Mouse (Mus musculus) adrenal gland (tissue): ENCODE measurements around the gene Hpn.

Source experiments
- intact Hi-C: fragments of 180-260 bp; cut with DNase I; formaldehyde crosslinking; loops from one replicate; pipeline ENCODE4 v1.15.1; 2025
- long read RNA-seq, 2 experiments: library from polyadenylated mRNA; unstranded; transcript quantifications; one replicate each; pipeline ENCODE4 v2.0.0; 2020; ENCODE audit warnings: borderline replicate concordance in 1 of 2; ENCODE audit not compliant: insufficient replicate concordance in 1 of 2

Hpn gene
- long read RNA-seq, experiment 1, result 0 reads
- long read RNA-seq, experiment 2, result 0 reads

GRCm38 (mm10) chr7:31115182-31115581, at the start of gene Hpn:
Gene Hpn, minus strand, starts transcription at chr7:31115290.
- intact Hi-C loops, result no loop called here

GRCm38 (mm10) chr7:31164748-31165147, 49.7 kb upstream of the Hpn start:
- intact Hi-C loops, result loop anchor here (5.0 kb wide), 1 partner anchor 62 kb away; no protein-coding TSS in a partner anchor

DNA sequence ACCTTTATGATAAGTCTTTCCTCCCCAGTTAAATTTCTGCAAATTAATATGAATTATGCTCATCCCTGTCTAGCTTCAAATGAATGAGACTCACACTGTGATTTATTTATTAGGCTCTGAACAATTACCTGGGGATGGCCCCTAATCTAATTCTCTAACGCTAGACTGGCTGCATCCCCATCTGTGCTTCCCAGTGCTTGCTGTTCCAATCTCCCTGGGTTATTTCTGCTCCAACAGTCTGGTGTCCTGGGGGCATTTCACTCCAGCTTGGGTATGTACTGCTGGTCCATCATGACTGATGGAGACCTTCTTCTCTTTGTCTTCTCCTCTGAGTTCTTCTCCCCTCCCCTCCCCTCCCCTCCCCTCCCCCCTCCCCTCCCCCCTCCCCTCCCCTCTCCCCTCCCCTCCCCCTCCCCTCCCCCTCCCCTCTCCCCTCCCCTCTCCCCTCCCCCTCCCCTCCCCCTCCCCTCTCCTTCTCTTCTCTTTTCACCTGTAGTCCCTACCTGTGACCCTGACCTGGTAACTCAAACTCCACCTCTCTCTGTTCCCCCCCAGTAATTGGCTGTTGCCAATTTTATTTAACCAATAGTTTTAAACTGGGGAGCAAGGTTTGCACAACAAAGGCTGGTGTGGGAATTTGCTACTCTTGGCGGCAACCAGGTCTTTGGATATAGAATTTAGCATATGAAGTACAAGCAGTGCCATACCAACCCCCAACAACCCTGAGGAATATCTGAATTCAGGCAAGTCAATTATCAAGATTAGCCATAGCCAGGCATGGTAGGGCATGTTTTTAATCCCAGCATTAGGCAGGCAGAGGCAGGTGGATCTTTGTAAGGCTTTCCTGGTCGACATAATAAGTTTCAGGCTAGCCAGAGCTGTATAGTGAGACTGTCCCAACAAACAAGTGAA, 48.8 kb upstream of the Hpn start:
- intact Hi-C loops, result loop anchor here (5.0 kb wide), 1 partner anchor 62 kb away; no protein-coding TSS in a partner anchor

GRCm38 (mm10) chr7:31162324-31162723, 47.2 kb upstream of the Hpn start:
- intact Hi-C loops, result loop anchor here (5.0 kb wide), 1 partner anchor 60 kb away; no protein-coding TSS in a partner anchor

DNA sequence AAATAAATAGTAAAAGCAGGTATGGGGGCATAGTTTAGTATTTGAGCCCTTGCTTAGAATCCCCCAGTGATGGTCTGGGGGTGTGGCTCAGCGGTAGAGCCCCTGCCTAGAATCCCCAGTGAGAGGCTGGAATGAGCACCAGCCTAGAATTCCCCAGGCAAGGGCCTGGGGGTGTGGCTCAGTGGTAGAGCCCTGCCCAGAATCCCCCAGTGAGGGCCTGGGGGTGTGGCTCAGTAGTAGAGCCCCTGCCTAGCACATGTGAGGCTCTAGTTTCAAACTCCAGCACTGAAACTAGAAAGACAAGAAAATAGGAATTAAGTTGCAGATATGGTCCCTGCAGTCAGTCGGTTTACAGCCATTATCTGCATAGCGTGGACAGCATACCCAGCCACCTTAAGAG, 46.7 kb upstream of the Hpn start:
- intact Hi-C loops, result loop anchor here (5.0 kb wide), 1 partner anchor 60 kb away; no protein-coding TSS in a partner anchor

DNA sequence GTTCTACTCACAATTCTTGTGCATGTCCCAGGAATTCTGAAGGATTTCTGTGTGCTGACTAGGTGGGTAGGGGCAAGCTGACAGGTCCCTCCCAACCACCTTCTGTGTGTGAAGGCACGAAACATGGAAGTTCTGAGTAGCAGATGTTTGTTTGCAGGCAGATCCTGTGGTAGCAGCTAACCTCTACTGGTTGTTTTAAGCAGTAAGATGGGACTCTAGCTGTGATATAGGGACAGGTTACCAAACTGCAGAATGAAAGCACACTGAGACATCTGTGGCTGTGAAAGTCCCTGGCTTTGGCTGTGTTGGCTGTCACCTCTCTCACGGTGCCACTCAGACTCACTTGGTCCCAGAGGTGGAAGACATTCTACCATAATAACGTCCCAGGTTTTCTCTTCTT, 46.2 kb upstream of the Hpn start:
- intact Hi-C loops, result loop anchor here (5.0 kb wide), 1 partner anchor 59 kb away; no protein-coding TSS in a partner anchor

DNA sequence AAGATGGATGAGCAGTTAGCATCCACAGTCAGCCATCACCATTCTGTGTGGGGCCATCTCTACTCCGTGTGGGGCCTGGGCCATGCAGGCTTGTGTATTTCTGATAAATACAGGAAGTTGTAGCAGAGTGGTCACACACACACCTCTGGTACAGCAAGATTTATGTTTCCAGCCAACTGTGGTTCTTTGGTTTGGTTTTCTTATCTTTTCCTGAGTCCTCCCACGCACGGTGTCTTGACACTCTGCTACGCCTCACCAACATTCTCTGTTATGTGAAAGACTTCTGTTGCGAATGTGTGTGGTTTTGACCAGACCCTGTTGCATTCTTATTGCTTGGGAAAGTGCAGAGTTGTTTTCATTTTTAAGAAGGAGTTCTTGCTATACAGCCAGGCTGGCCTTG, 45.7 kb upstream of the Hpn start:
- intact Hi-C loops, result loop anchor here (5.0 kb wide), 1 partner anchor 58 kb away; no protein-coding TSS in a partner anchor

DNA sequence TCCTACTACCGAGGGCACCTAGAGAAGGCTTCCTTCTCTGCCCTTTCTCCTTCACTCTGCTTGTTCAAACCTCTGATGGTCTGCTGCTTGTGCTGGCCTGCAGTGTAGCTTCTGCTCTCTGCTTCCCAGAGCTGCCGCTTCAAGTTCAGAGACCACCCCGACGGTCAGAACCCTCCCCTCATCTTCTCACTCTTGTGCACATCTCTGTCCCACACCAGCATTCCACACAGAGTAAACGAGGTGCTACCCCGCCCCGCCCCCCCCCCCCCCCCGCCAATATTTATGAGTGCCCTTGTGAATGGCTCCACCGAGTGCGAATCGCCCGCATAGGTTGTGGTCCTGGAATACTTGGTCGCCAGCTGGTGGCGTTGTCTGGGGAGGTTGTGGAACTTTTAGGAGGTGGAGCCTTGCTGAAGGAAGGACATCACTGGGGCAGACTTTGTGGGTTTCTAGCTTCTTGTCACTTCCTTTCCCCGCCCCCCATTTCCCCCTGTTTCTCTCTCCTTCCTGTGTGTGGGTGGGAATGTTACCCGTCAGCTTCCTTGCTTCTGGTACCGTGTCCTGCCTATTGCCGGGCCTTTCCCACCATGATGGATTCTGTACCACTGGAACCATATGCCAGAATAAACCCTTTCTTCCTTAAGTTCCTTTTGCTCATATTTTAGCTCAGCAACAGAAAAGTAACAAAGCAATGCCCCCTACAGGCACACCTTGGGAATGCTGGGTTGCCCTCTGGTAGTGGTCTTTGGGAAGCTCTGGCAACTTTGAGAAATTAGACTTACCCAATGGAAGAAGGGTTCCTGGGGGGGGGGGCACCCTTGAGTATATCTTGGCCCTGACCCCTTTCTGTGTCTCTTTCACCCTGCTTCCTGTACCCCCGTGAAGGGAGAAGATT, 41.2 kb upstream of the Hpn start:
- intact Hi-C loops, result no loop called here

DNA sequence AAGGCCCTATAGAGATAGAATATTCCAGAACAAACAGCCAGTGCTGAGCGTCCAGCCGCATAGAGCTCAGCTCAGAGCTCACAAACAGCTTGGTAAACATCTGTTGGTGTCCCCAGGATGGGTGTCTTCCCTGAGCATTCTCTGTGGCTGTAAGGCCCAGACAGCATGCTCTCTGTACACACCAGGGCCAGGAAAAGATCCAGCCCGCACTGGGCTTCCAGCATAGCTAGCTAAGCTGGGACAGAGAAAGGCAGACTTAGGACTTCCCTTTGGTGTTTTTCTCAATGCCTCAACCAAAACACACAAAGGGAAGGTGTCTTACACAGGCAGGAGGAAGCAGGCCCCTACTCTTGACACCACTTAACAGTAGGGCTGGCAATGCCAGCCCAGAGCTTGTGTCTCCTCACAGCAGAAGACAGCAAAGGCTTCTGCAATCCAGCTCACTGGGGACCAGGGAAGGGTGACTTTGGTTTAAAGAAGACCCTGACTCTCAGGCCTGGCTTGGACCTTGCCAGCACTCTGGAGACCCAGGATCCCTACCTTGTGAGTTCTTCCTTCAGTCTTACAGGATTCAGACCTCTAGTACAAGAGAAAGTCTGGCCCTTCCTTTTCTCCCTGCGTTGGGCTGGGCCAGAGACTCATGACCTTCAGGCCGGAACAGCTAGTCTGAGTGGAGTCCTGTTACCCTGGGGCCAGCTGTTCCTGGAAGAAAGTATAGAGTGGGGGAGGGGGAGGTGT, 40.4 kb upstream of the Hpn start, which contains the start of gene Gramd1a:
Gene Gramd1a (minus strand): TSS at position 601 of the 738 bp plus-strand sequence.
- intact Hi-C loops, result no loop called here

DNA sequence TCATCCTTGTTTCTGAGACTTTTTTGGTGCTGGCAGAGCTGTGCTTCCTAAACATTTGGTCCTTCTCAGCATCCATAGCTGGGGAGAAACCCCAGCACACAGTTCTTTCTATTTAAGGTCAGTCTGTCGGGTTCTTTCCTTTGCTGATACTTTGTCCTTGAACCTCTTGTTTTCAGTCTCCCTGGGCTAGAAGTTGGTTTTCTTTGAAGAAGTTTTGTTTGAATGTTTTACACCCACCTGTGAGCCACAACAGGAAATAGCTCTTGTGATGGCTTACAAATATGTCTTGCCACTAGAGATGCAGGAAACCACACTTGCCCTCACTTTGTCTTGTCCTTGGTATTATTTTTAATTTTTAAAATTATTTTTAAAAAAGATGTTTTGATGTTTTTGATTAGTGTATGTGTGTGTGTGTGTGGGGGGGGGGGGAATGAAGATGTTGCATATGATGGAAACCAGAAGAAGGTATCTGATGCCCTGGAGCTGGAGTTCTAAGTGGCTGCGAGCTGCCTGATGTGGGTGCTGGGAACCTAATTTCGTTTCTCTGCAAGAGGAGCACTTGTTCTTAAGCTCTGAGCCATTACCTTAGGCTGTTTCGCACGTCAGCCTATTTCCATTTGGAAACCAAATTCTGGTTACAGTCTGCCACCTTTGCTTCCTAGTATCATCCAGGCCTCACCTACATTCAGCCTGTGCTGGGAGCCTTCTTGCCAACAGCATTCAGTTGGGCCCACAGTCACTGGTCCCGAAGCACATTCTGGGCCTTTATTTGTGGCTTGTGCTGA, 38.6 kb upstream of the Hpn start:
- intact Hi-C loops, result no loop called here

DNA sequence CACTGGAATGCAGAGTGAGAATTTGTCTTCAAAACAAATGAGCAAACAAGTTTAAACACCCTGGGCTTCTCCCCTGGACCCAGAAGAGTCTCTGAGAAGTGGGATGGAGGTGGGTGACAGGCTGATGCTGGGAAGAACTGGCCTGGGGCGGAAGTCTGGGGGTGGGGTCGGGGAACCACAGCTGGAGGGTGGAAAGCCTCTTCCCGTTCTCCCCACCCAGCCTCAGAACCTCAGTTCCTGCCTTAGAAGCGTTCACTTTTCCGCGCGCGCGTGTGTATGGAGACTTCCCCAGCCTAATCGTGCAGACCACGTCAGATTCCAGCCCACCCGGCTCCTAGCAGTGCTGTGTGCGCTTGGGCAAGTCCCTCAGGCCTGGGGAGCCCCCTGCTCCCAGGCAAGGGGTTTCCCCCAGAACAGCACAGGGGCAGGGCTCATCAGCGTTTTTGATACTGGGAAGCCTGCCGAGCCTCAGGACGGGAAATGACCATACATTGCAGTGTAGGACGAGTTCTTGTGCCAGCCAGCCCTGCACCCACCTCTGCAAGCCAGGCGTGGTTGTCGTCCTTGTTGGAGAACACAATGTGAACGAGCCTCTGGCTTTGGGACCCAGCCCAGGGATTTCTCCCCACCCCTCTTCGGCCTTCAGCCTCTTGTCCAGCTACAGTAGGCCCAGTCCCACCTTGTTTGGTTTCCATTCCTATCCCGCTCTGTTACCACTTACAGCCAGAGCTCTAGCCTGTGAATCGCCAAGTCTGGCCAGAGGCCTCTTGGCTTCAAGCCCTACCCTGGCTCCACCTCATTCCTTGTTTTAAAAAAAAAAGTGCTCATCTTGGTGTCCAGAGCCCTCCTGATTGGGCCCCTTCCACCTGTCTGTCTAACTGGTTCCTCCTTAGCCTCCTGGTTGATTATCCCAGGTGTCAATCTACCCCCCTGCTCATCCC, 36.5 kb upstream of the Hpn start:
- intact Hi-C loops, result no loop called here

DNA sequence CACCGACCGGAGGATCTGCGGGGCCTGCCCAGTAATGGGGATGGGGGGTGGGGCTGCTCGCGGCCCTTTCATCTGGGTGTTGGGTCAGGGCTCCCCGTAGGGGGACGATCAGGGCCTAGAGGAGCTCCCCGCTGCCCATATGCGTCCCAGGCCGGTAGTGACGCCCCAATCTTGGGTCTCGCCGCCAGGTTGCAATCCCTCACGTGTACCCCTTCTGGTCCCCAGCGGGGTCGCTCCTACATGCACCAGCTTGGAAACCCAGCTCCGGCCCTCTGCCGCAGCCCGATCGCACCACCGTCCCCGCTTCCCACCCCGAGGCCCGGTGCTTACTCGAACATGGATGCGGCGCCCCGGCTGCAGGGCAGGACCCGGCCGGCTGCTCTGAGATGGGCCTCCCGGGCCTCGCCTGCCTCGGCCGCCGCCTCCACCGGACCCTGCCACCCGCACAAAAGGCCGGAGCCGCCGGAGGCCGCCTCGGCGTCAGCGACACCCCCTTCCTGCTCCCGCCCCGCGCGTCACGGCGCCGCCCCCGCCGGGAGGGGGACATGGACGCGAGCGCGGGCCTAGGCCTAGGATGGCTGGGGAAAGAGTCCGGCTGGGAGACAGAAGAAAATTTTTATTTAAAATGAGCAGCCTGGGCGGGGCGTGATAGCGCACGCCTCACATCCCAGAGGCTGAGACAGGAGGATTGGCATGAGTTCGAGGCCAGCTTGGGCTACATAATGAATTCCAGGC, 35.6 kb upstream of the Hpn start:
- intact Hi-C loops, result no loop called here

DNA sequence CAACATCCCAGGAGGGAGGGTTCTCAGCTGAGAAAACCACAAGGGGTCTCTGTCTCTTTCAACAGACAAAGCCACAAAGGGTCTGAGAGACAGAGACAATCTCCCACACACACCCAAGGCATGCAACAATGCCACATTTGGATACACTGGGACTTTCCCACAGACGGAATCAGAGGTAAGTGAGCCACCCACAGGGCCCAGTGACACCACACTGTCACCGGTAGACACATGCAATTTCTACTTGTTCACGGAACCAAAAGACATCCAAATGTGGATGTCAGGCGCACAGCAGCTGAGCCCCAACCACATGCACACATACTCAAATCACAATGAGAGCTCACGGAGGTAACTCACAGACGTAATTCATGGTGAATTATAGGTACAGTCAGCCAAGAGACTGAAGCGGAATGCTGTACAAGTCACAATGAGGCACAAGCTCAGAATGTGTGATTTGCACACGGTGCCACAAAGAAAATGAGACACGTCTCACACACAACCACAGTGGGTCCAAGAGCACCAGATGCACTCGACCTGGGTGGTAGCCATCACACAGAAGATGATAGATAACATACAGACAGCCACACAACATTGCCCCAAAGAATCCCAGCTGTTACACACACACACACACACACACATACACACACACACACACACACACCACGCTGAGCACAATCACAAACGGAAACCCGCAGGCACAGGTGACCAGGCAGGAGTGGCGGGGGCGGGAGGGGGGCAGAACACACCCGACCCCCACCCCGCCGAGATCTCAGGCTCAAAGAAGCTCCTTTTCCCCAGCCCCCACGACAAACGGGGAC, 34.9 kb upstream of the Hpn start:
- intact Hi-C loops, result no loop called here

- intact Hi-C loops, result no loop called here
Observed at GRCm38 (mm10) chr7:31149271-31149670, 34.2 kb upstream of the Hpn start.

DNA sequence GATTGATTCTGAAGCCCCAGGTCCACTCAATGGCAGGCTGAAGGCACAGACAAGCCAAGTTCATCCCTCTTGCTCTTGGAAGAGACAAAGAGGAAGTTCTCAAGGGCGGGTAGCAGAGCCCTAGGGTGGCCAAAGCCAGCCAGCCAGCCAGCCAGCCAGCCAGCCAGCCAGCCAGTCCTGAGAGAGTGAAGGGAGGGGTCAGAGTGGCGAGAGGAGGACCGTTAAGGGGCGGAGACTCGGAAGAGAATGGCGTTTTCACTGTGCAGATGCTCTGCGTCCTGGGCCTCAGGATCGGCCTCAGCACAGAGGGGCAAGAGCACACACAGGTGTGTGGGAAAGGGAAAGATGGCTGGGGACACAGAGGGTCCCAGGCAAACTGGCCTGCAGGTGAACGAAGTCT, 33.7 kb upstream of the Hpn start:
- intact Hi-C loops, result no loop called here

DNA sequence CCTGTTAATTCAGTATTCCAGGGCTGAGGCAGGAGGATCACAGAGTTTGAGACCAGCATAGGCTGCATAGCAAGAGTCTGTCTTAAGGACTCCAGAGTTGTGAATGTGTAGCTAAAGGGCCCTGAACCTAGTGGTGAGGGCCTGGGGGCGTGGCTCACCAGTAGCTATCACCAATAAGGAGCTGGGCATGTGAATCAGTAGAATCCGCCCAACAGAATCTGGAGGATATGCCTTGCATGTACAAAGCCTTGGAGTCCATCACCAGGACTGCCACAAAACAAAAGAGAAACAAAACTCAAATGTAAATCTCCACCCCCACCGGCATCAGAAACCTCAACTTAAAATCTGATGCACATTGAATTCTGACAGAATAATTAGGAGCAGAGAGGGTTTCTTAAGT, 33.0 kb upstream of the Hpn start:
- intact Hi-C loops, result no loop called here

DNA sequence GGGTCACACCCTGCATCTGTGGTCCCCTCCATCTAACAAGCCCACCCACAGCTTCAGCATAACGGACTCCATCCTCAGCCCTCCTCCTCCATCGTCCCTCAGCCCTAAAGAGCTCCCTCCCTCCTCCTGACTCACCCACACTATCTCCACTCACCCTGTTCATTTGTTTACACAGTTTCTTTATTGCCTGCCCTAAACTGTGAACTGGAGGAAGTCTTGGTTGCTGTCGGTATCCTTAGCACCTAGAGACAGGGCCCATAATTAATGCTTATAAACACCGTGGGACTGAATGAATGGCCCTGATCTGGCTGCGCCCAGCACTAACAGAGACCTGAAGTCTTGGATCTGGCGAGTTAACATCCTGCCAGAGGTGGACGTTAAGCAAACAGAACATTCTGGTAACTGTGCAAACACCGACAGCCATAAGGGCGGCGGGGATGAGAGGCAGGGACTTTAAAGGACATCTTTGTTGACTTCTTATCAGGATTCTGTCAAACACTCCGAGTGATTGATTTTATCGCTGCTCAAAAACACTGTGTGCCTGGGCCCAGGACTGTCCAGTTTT, 30.6 kb upstream of the Hpn start:
- intact Hi-C loops, result no loop called here
